Mouse (Mus musculus): ENCODE measurements around the gene Fut2.

The Fut2 gene

GRCm38 (mm10) chr7:45660746-45661478 lies 5.3 kb downstream of the Fut2 start:
- no peak for TF ChIP-seq GATA4 (IDR thresholded peaks at IDR 0.05; ENCODE audit: insufficient replicate concordance, low read length)

DNA sequence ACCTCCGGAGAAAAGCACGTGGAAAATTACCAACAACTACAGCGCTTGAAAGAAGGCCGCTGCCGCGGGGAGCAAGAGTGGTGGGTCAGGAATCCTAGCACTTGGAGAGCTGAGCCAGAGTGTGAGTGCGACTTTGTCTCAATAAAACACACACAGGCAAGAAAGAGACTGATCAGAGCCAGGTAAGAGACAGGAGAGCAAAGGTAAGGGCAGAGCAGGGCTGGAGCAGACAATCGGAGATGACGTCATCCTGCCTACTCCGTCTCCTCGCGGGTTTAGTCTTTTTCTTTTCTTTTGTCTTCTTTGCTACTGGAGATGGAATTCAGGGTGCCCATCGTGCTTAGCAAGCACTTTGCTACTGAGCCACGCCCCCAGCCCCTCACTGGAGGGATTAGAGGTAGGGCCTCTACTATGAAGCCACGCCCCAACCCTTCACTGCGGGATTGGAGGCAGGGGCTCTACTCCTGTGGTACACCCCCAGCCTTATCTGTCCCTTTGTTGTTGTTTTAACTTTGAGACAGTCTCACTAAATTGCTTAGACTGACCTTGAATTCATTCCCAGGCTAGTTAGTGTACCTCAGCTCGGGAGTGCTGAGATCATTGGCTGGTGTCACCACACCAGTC lies 11.7 kb downstream of the Fut2 start:
- TF ChIP-seq GATA4 (IDR thresholded peaks at IDR 0.05; ENCODE audit: insufficient replicate concordance, low read length), result no peak

DNA sequence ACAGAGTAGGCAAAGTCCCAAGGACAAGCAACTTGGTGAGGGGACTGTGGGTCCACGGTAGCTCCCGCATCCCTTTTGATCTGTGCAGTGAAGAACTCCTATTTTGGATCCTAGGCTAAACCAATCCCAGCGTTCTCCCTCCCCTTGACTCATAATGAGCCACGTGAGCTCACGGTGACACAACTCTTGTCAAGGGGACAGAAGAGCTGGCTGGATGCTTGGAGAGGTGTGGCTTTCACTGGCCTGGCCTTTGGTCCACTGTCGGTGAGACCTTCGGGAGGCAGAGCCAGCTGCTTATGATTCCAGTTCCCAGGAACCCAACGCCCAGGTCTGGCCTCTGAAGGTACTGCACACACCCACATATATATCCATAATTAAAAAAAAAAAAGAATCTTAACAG lies 16.8 kb downstream of the Fut2 start:
- no peak for TF ChIP-seq GATA4 (IDR thresholded peaks at IDR 0.05; ENCODE audit: insufficient replicate concordance, low read length)

DNA sequence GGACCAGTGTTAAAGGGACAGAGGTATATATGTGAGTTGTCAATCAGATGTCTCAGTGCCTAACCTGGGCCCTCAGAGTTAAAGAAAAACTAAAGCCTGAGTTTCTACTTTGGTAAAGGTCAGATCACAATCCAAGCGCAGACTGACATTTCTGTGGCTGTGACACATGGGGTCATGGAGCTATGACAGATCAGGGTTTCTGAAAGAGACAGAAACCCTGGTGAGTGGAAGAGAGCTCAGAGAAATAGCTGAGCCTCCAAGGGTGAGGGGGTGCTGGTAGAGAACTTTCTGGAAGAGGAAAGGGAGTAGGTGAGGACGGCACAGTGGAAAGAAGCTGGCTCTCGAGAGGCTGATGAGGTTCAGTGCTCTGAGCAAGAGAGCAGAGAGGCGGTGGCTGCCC lies 19.5 kb downstream of the Fut2 start:
- TF ChIP-seq GATA4 (IDR thresholded peaks at IDR 0.05; ENCODE audit: insufficient replicate concordance, low read length), result no peak

GRCm38 (mm10) chr7:45645591-45645971 lies 20.6 kb downstream of the Fut2 start:
- TF ChIP-seq GATA4 (IDR thresholded peaks at IDR 0.05; ENCODE audit: insufficient replicate concordance, low read length), result no peak

GRCm38 (mm10) chr7:45644872-45645590 lies 21.2 kb downstream of the Fut2 start:
- TF ChIP-seq GATA4 (IDR thresholded peaks at IDR 0.05; ENCODE audit: insufficient replicate concordance, low read length), result no peak

- TF ChIP-seq GATA4 (IDR thresholded peaks at IDR 0.05; ENCODE audit: insufficient replicate concordance, low read length), result no peak
These were observed 22.0 kb downstream of the Fut2 start for GRCm38 (mm10) chr7:45644183-45644582.

DNA sequence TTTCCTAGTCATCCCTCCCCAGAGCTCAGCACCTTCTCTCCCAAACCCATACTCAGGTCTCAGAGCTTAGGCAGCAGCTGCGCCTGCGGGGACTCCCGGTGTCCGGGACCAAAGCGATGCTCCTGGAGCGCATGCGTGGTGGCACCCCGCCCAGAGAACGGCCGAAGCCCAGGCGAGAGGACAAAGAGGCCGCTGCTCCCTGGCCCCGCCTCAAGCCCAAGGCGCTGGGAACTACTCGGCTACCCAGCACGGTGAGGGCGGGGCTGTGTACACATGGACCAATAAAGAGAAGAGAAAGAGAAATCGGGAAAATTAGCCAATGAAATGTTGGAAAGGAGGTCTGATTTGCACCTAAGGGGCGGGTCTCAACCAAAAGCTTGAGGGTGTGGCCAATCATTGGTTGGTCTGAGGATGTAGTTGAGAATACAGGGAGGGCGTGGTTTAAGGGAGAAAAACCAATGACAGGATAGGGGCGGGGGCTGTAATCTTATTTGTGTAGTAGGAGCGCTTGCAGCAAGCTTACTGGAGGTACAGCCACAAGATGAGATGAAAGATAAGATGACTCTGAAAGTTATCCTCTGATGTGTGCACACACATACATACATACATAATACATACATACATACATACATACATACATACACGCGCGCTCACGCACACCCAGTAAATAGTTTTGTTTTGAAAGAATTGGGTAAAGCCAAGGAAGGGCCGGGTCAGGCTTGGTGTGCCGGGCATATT lies 22.6 kb downstream of the Fut2 start:
- TF ChIP-seq GATA4 (IDR thresholded peaks at IDR 0.05; ENCODE audit: insufficient replicate concordance, low read length), result no peak

GRCm38 (mm10) chr7:45642503-45643255 lies 23.5 kb downstream of the Fut2 start:
- no peak for TF ChIP-seq GATA4 (IDR thresholded peaks at IDR 0.05; ENCODE audit: insufficient replicate concordance, low read length)

- no peak for TF ChIP-seq GATA4 (IDR thresholded peaks at IDR 0.05; ENCODE audit: insufficient replicate concordance, low read length)
These were observed 24.1 kb downstream of the Fut2 start for GRCm38 (mm10) chr7:45642083-45642482.

DNA sequence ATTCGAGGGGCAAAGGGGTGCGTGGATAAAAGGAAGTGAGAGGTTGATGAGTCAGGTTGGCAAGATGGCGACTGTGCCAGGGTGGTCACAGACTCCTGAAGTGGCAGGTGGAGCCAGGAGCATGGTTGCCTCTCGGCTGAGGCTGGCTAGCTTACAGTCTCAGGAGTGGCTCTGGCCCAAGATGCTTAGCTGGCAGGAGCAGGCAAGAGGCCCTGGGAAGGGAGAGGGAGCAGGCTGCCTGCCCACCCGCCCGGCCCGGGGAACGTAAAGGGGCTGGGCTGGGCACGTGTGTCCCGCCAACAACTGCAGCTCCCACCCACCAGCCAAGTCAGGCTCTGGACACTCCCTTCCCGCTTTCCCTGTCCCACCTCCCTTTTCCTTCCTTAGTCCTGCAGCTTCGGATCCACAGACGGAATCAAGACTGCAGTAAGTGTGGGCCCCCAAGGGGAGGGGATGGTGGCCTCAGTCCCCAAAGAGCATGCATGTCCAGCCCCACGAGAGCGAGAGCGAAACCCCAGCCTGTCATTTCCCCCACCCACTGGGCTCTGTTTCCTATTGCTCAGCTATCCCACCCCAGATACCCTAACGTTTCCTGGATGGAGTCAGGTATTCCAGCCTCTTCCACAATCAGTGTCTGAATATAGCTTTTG lies 24.7 kb downstream of the Fut2 start:
- no peak for TF ChIP-seq GATA4 (IDR thresholded peaks at IDR 0.05; ENCODE audit: insufficient replicate concordance, low read length)

- TF ChIP-seq GATA4 (IDR thresholded peaks at IDR 0.05; ENCODE audit: insufficient replicate concordance, low read length), result no peak
These were observed 25.8 kb downstream of the Fut2 start for GRCm38 (mm10) chr7:45640191-45640957.

DNA sequence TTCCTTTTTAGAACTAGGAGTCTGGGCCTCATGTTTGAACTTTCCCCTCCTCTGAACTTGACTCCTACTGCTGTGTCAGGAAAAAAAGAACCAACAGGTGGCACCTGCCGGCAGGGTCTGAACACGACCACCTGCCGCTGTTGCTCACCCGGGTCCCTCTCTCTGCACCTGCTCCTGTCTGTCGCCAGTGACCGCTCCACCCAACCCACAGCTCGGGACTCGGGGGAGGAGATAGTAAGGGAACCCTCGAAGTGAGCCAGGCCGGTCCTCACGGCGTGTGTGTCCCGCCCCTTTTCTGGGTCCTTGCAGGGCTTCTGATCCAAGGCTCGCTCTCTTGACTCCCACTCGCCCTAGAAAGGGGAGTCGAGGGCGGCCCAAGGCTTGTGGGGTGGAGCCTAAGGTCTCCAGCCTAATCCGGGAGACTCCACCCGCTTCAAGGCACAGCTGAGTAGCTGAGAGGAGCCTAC lies 26.6 kb downstream of the Fut2 start, which contains the start of gene Mamstr:
Gene Mamstr, plus strand, starts transcription at position 417 of the 467 bp plus-strand sequence.
- TF ChIP-seq GATA4 (IDR thresholded peaks at IDR 0.05; ENCODE audit: insufficient replicate concordance, low read length), result no peak

Data from liver, adult (tissue).